Mouse (Mus musculus) hindbrain, embryonic 12.5 days (tissue): ENCODE measurements around the gene Galntl6. TPM values are rescaled to one million over a fixed set of nuclear protein-coding genes. Genes with fewer than 3 reads are reported as not detected.

ENCODE experiments used
- ATAC-seq: fragments of 200-750 bp; cut with Nextera tagmentation; 2 replicates; pipeline ENCODE4 v1.8.0; 2017; ENCODE audit warnings: moderate TSS enrichment; ENCODE audit not compliant: low FRiP score
- H3K27ac ChIP-seq: fragments of 300-500 bp; sonication (generic); 2 replicates; pipeline ENCODE4 v1.5.1; 2016; ENCODE audit warnings: mild to moderate bottlenecking
- H3K27me3 ChIP-seq: fragments of 300-500 bp; sonication (generic); 2 replicates; pipeline ENCODE4 v1.6.1; 2016; ENCODE audit warnings: mild to moderate bottlenecking
- H3K36me3 ChIP-seq: fragments of 300-500 bp; sonication (generic); 2 replicates; pipeline ENCODE4 v1.6.1; 2016; ENCODE audit warnings: mild to moderate bottlenecking
- H3K4me1 ChIP-seq: fragments of 300-500 bp; sonication (generic); 2 replicates; pipeline ENCODE4 v1.6.1; 2016
- H3K4me2 ChIP-seq: fragments of 300-500 bp; sonication (generic); replicated peaks from 2 replicates; pipeline ENCODE4 v1.6.1; 2016; ENCODE audit warnings: mild to moderate bottlenecking
- H3K4me3 ChIP-seq: fragments of 300-500 bp; sonication (generic); 2 replicates; pipeline ENCODE4 v1.5.1; 2016; ENCODE audit warnings: mild to moderate bottlenecking
- H3K9ac ChIP-seq: fragments of 300-500 bp; sonication (generic); 2 replicates; pipeline ENCODE4 v1.6.1; 2016; ENCODE audit warnings: mild to moderate bottlenecking, moderate library complexity
- H3K9me3 ChIP-seq: fragments of 300-500 bp; sonication (generic); replicated peaks from 2 replicates; pipeline ENCODE4 v1.6.1; 2016; ENCODE audit warnings: mild to moderate bottlenecking
- WGBS: fragments of 180-500 bp; shearing (Covaris S2); methylation state at CpG from one replicate; pipeline ENCODE4 v1.1.7; 2016; 5-methylcytosine and 5-hydroxymethylcytosine counted together
- polyA plus RNA-seq: library from polyadenylated mRNA; unstranded; fragments of >200 nt; fragmentation: Nextera tagmentation; extraction: Ambion mirVana; gene quantifications from 2 replicates; pipeline ENCODE4 v1.2.1, GENCODE M21; 2016

The Galntl6 gene
- 4.0 and 6.1 TPM in 2 replicates for polyA plus RNA-seq

DNA sequence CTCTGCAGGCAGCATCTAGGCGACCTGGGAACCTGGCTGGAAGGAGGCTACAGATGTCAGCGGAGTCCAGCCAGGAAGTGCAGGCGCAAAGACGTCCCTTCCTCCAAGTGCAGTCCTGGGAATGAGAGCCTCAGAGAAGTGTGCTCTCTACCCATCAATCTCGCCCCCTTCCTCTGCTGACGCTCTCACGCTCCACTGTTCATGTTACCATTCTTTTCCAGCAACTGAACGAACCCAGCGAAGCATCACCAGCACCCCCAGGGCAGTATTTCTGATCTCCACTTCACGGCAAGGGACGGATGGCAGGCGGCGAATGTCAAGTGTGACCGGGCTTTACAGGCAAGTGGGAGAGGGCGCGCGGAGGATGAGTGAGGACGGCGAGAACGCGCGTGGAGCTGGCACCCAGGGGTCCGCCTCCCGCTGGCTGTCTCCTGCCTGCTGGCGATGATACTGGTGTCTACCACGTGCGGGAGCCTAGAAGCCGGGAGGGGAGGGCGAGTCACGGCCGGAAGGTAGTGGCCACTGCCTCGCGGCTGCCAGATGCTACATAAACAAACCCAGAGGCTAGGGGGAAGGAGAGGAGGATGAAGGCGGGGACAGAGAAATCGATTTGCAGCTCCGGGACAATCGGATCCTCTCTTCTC, at the start of gene Galntl6:
TSS of gene Galntl6 (minus strand) at position 445 of the 644 bp plus-strand sequence.
- peak; percentile 79 for ATAC-seq
- Histone ChIP-seq H3K4me1 (peaks cover 6% of the 10 kb centered on the region), H3K9me3 (no peaks in the 10 kb centered on the region), H3K36me3 (no peaks in the 10 kb centered on the region), H3K4me2 (peak within 1 kb of the TSS; percentile 88), H3K4me3 (peak within 1 kb of the TSS; percentile 57), H3K9ac (peak within 1 kb of the TSS; percentile 72), H3K27me3 (peaks cover 6% of the 10 kb centered on the region; the same call in 1 of the 2 replicates), H3K27ac (peak within 1 kb of the TSS; percentile 26)
- under 1% methylated on average over 37 of the region's 37 CpGs for WGBS

DNA sequence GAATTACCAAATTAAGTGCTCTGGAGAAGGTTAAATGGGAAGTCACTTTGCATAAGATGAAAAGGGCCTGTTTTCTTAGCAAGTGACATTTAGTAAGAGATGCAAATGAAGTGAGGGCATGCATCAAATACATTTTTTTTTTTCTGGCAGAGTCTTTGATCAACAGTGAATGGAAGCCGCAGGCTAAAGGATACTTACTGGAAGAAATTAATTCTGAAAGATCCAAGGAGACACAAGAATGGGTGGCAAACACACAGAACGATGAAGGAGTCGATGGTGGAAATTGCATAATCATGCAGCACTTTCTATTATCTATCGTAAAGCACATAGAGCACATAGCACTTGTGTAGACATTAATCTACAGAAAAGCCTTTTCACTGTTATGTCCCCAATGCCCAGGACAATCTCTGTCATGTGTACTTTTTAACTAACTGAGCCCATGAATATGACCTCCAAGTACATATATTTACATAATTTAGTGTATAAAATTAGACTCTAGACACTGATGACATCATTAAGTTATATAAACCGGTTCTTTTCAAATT, 44.8 kb upstream of the Galntl6 start:
- no peak overlapping the region for H3K4me3 ChIP-seq
- no peak overlapping the region for H3K4me2 ChIP-seq
- no peaks in the 10 kb centered on the region for H3K9me3 ChIP-seq
- H3K4me1 ChIP-seq: no peaks in the 10 kb centered on the region
- no peak; the same call in 1 of the 2 replicates for ATAC-seq
- H3K27me3 ChIP-seq: no peaks in the 10 kb centered on the region
- H3K27ac ChIP-seq: no peak overlapping the region
- H3K9ac ChIP-seq: no peak overlapping the region
- H3K36me3 ChIP-seq: no peaks in the 10 kb centered on the region
- 68% methylated on average over 5 of the region's 5 CpGs for WGBS

- ATAC-seq: no peak
- H3K9ac ChIP-seq: no peak overlapping the region
- H3K36me3 ChIP-seq: no peaks in the 10 kb centered on the region
- no peak overlapping the region for H3K4me2 ChIP-seq
- no peaks in the 10 kb centered on the region for H3K27me3 ChIP-seq
- H3K9me3 ChIP-seq: no peaks in the 10 kb centered on the region
- WGBS: 93% methylated on average over 4 of the region's 4 CpGs
- no peak overlapping the region for H3K4me3 ChIP-seq
- H3K27ac ChIP-seq: no peak overlapping the region
- no peaks in the 10 kb centered on the region for H3K4me1 ChIP-seq
Measured at GRCm38 (mm10) chr8:58943773-58944172, 31.3 kb upstream of the Galntl6 start.

DNA sequence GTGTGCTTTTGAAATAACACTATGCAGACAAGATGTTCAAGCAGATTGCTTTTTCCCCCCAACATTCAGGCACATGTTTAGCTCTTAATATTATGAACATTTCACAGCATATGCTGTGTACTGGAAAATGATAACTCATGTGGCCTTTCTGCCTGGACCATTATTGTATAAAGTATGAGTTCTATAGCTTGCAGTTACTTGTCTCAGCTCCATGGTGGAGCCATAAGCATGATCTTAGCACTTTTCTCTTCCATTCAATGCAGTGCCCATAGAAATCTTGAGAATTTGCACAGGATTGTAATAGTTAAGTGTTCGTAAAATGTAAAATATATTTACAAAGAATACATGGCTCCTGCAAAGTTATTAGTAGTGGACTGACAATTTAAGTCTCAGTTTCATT, 18.6 kb upstream of the Galntl6 start:
- no peak for ATAC-seq
- Histone ChIP-seq H3K4me1 (no peaks in the 10 kb centered on the region), H3K9ac (no peak overlapping the region), H3K36me3 (no peaks in the 10 kb centered on the region), H3K4me3 (no peak overlapping the region), H3K27me3 (no peaks in the 10 kb centered on the region), H3K9me3 (no peaks in the 10 kb centered on the region), H3K4me2 (no peak overlapping the region), H3K27ac (no peak overlapping the region)
- WGBS: 63% methylated on average over 1 of the region's 1 CpGs

- no peaks in the 10 kb centered on the region for H3K9me3 ChIP-seq
- H3K9ac ChIP-seq: no peak overlapping the region
- peaks cover 6% of the 10 kb centered on the region for H3K4me1 ChIP-seq
- H3K4me2 ChIP-seq: no peak overlapping the region
- no peak overlapping the region for H3K4me3 ChIP-seq
- WGBS: 62% methylated on average over 2 of the region's 2 CpGs
- peaks cover 6% of the 10 kb centered on the region; the same call in 1 of the 2 replicates for H3K27me3 ChIP-seq
- no peak overlapping the region for H3K27ac ChIP-seq
- no peak for ATAC-seq
- H3K36me3 ChIP-seq: no peaks in the 10 kb centered on the region
Measured at GRCm38 (mm10) chr8:58915142-58915541, 2.7 kb upstream of the Galntl6 start.

DNA sequence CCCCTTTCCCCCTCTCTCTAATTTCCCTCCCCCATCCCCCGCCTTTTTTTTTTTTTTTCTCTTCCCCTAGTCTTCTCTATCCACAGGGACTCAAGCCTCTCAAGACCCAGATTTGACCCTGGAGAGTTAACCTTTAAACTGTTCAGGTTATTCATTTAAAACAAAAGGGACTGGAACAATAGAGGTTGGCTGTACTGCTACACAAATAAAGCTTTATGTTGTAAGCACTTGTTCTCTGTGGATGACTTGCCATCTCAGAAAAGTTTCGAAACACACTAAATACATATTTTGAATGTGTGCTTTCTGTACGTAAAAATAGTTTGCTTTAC, 1.2 kb upstream of the Galntl6 start:
- no peak for ATAC-seq
- Histone ChIP-seq H3K27ac (no peak overlapping the region), H3K27me3 (peaks cover 6% of the 10 kb centered on the region; the same call in 1 of the 2 replicates), H3K9me3 (no peaks in the 10 kb centered on the region), H3K4me1 (peaks cover 6% of the 10 kb centered on the region), H3K4me2 (peak overlapping the region; percentile 88), H3K9ac (no peak overlapping the region), H3K36me3 (no peaks in the 10 kb centered on the region), H3K4me3 (peak overlapping the region; percentile 57; the same call in 1 of the 2 replicates)
- WGBS: 54% methylated on average over 2 of the region's 3 CpGs

- peak overlapping the region; percentile 88 for H3K4me2 ChIP-seq
Measured at GRCm38 (mm10) chr8:58912840-58913639, 600 bp upstream of the Galntl6 start.

GRCm38 (mm10) chr8:58911677-58912076, 763 bp downstream of the Galntl6 start, which contains the start of gene BC030500:
BC030500 (plus strand) TSS chr8:58911755.
- 8% methylated on average over 14 of the region's 14 CpGs for WGBS
- H3K27ac ChIP-seq: peak within 1 kb of the TSS; percentile 26; the same call in 1 of the 2 replicates

More at GRCm38 (mm10) chr8:58912840-58913639, 600 bp upstream of the Galntl6 start:
- peak; percentile 72 for ATAC-seq
- peak overlapping the region; percentile 57 for H3K4me3 ChIP-seq
- H3K9me3 ChIP-seq: no peaks in the 10 kb centered on the region
- H3K27me3 ChIP-seq: peaks cover 6% of the 10 kb centered on the region; the same call in 1 of the 2 replicates
- 2% methylated on average over 30 of the region's 30 CpGs for WGBS
- no peaks in the 10 kb centered on the region for H3K36me3 ChIP-seq
- peaks cover 6% of the 10 kb centered on the region for H3K4me1 ChIP-seq
- peak overlapping the region; percentile 72 for H3K9ac ChIP-seq
- peak overlapping the region; percentile 26; the same call in 1 of the 2 replicates for H3K27ac ChIP-seq

GRCm38 (mm10) chr8:58904465-58904864, 8.0 kb downstream of the Galntl6 start:
- Histone ChIP-seq H3K9me3 (no peaks in the 10 kb centered on the region), H3K36me3 (no peaks in the 10 kb centered on the region), H3K9ac (no peak overlapping the region), H3K27me3 (no peaks in the 10 kb centered on the region), H3K4me3 (no peak overlapping the region), H3K4me1 (no peaks in the 10 kb centered on the region), H3K4me2 (no peak overlapping the region), H3K27ac (no peak overlapping the region)
- 27% methylated on average over 2 of the region's 2 CpGs for WGBS
- no peak for ATAC-seq

More at GRCm38 (mm10) chr8:58911677-58912076, 763 bp downstream of the Galntl6 start, which contains the start of gene BC030500:
- Histone ChIP-seq H3K27me3 (peaks cover 6% of the 10 kb centered on the region; the same call in 1 of the 2 replicates), H3K9ac (peak within 1 kb of the TSS; percentile 72), H3K4me1 (peaks cover 6% of the 10 kb centered on the region), H3K9me3 (no peaks in the 10 kb centered on the region), H3K4me2 (peak within 1 kb of the TSS; percentile 88), H3K4me3 (peak within 1 kb of the TSS; percentile 57), H3K36me3 (no peaks in the 10 kb centered on the region)
- peak; percentile 16; the same call in 1 of the 2 replicates for ATAC-seq

GRCm38 (mm10) chr8:58895960-58896359, 16.5 kb downstream of the Galntl6 start:
- Histone ChIP-seq H3K4me3 (no peak overlapping the region), H3K4me2 (no peak overlapping the region), H3K36me3 (no peaks in the 10 kb centered on the region), H3K27ac (no peak overlapping the region), H3K9me3 (no peaks in the 10 kb centered on the region), H3K4me1 (no peaks in the 10 kb centered on the region), H3K9ac (no peak overlapping the region), H3K27me3 (no peaks in the 10 kb centered on the region)
- 88% methylated on average over 6 of the region's 6 CpGs for WGBS
- ATAC-seq: no peak

DNA sequence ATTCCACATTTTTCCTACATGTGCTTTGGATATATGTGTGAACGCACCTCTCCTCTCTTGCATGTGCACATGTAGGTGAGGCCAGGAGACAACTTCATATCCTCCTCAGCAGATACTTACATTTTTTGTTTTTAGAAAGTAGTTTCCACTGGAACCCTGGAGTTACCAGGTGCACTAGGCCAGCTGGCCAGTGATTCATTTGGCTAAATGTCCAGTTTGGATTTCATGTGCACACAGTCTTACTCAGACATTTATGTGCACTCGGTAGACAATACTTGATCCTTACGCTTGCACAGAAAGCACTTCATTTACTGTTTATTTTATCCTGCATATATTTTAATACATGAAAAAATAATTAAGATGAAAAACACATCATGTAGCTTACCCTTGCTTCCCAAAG, 21.8 kb downstream of the Galntl6 start:
- ATAC-seq: no peak
- Histone ChIP-seq H3K9me3 (no peaks in the 10 kb centered on the region), H3K9ac (no peak overlapping the region), H3K4me1 (no peaks in the 10 kb centered on the region), H3K27ac (no peak overlapping the region), H3K4me2 (no peak overlapping the region), H3K36me3 (no peaks in the 10 kb centered on the region), H3K4me3 (no peak overlapping the region), H3K27me3 (no peaks in the 10 kb centered on the region)
- 91% methylated on average over 3 of the region's 3 CpGs for WGBS

DNA sequence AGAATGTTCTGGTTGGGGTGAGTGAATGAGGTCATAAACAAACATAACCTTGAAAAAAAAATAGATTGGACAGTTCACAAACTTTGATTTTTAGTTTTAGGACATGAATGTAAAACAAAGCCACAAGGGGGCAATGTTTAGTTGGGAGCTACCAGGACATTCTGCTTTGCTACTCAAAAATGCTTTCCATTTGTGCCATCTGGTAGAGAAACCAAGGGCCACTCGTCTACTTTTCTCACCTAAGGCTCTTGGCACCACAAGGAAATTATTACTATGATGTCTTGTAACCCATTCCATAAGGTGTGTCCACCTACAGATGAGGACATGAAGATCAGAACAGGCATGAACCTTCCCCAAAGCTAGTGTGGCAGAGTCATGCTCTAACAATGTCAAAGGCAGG, 26.0 kb downstream of the Galntl6 start:
- Histone ChIP-seq H3K4me2 (no peak overlapping the region), H3K9me3 (no peaks in the 10 kb centered on the region), H3K4me3 (no peak overlapping the region), H3K27me3 (no peaks in the 10 kb centered on the region), H3K36me3 (no peaks in the 10 kb centered on the region), H3K9ac (no peak overlapping the region), H3K27ac (no peak overlapping the region), H3K4me1 (no peaks in the 10 kb centered on the region)
- ATAC-seq: no peak
- WGBS: 11% methylated on average over 1 of the region's 1 CpGs
